Mouse (Mus musculus): ENCODE results near the gene Cope. TPM values are rescaled to one million over a fixed set of nuclear protein-coding genes. Genes with fewer than 3 reads are reported as not detected.

Gene Cope
- 126 and 139 TPM in 2 replicates for polyA plus RNA-seq (2012; rRNA removed)

DNA sequence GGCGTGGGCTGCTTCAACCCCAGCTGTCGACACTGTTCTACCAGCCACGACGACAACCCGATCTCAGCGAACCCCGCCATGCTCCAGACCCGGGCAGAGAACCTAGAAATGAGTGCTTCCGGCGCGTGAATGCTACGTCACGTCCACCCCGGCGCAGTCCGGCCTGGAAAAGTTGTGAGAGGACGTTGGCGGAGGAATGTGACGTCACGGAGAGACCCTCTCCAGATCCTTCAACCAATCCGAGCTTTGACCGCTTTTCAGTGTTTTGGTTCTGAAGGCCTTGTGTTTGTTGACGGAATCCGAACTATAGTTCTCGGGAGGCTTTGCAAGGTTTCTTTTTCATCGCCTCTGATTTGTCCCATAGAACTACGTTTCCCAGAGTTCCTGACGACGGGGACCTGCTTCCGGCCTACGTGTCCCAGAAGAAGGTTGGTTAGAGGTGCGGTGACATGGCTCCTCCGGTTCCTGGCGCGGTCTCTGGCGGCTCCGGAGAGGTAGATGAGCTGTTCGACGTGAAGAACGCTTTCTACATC, at the start of gene Cope, which contains the start of gene Ddx49:
Gene Cope, plus strand, starts transcription at position 161 of the 533 bp plus-strand sequence.
Gene Ddx49, minus strand, starts transcription at position 132 of the 533 bp plus-strand sequence.

DNA sequence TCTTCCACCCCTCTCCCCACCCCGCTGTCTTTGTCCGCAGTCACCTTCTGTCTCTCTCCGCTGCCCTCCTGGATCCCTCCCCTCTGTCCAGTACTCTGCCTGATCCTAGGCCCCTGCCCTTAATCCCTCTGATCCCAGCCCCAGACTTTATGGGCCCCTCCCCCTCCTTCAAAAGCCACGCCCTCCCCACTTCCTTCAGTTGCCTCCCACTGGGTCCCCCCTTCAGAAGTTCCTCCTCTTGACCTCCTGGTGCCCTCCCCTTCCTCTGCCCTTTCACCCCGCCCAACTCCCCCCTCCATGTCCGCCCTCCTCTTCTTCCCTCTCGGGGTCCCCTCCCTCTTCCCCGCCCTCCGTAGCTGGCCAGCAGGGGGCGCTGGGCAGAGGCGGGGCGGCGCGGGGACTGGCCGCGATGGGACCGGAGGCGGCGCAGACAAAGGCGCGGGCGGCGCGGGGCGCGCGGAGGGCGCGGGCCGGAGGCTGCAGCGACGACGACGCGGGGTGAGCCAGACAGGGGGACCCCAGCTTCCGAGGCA, 19.6 kb upstream of the Cope start, which contains the start of gene Homer3:
Gene Homer3, plus strand, starts transcription at position 225 of the 533 bp plus-strand sequence.

DNA sequence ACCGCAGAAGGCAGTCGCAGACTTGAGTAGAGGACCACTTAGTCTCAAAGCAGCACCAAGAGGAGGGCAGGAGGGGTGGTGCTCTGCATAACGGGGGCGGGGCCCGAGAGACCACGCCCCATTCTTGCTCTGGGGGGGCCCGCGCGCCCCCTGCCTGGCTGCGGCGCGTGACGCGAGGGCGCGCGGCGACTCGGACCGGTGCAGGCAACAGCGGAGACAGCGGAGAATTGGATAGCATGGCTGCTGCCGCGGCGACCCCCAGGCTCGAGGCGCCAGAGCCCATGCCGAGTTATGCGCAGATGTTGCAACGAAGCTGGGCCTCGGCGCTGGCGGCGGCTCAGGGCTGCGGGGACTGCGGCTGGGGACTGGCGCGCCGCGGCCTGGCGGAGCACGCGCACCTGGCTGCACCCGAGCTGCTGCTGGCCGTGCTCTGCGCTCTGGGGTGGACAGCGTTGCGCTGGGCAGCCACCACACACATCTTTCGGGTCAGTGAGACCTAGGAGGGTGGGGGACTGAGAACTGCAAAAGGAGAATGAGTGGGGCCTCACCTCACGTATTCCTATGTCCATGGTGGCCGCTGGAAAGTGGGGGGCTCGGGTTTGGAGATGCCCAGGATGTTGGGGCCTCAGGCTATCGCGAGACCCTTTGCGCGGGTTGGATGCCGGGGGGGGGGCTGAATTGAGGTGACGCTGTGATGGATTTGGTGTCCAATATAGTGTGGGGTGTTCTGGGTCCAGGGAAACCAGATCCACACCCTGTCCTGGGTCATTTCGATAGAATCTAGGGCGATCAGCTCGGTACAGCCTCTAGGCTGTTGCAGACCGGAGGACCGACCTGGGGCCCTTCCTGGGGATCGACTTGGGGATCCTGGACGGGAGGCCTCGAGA, 13.5 kb downstream of the Cope start, which contains the start of gene Cers1:
Gene Cers1, plus strand, starts transcription at position 152 of the 887 bp plus-strand sequence.

GRCm38 (mm10) chr8:70329124-70329834, 27.0 kb downstream of the Cope start, which contains the start of gene Gdf1:
Gene Gdf1 (plus strand): TSS chr8:70329817.

DNA sequence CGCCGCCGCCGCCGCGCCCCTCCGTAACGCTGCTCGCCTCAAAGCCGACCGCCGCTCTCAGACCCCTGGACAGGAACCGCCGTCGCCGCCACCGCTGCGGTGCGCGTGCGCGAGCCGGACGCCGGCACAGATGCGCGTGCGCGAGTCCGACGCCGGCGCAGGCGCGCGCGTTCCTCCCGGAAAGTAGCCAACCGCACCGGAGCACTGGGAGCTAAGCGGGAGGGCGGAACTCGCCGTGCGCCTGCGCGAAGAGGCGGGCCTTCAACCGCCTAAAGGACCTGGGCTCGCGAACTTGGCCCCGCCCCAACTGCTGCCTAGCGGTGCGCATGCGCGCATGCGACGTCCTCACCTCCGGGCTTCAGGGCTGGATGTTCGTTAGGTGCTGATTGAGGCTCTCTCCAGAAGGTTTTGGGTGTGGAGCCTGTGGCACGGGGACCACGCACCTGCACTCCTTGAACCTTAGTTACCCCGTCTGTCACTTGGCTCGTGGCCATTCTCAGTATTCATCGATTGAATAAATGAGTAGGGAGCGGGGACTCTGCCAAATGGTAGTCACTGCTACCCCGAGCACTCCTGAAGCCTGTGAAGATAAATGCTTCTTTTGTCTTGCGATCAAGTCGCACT, 51.0 kb downstream of the Cope start, which contains the start of gene Upf1:
Gene Upf1, minus strand, starts transcription at position 85 of the 624 bp plus-strand sequence.

Other genes with a start within 250 kb of the Cope start
- 1.1 and 1.2 TPM in 2 replicates for gene Tm6sf2, start 229.6 kb upstream of the Cope start, polyA plus RNA-seq (2012; rRNA removed)
- 0.05 TPM in 2 replicates for gene Hapln4, start 219.1 kb upstream of the Cope start, polyA plus RNA-seq (2012; rRNA removed)
- gene Ncan, start 181.6 kb upstream of the Cope start, polyA plus RNA-seq (2012; rRNA removed), result 0.02 TPM in 1 of 2 replicates, not detected in the other
- gene Nr2c2ap, start 171.2 kb upstream of the Cope start, polyA plus RNA-seq (2012; rRNA removed), result 11.3 and 12.4 TPM in 2 replicates
- gene Rfxank, start 163.4 kb upstream of the Cope start, polyA plus RNA-seq (2012; rRNA removed), result 4.6 and 5.4 TPM in 2 replicates
- 23.9 and 27.1 TPM in 2 replicates for gene Borcs8, start 163.0 kb upstream of the Cope start, polyA plus RNA-seq (2012; rRNA removed)
- gene Mef2b, start 162.8 kb upstream of the Cope start, polyA plus RNA-seq (2012; rRNA removed), result 0.01 and 0.07 TPM in 2 replicates
- 29.4 and 31.9 TPM in 2 replicates for gene Tmem161a, start 130.2 kb upstream of the Cope start, polyA plus RNA-seq (2012; rRNA removed)
- 12.0 and 13.6 TPM in 2 replicates for gene Slc25a42, start 90.2 kb upstream of the Cope start, polyA plus RNA-seq (2012; rRNA removed)
- gene Sugp2, start 68.3 kb upstream of the Cope start, polyA plus RNA-seq (2012; rRNA removed), result 16.4 and 16.8 TPM in 2 replicates
- gene Armc6, start 68.1 kb upstream of the Cope start, polyA plus RNA-seq (2012; rRNA removed), result 11.0 and 13.4 TPM in 2 replicates
- gene Homer3, start 19.7 kb upstream of the Cope start, polyA plus RNA-seq (2012; rRNA removed), result 5.7 and 6.2 TPM in 2 replicates
- 20.7 and 21.4 TPM in 2 replicates for gene Ddx49, start within 50 bp of the Cope start, polyA plus RNA-seq (2012; rRNA removed)
- gene Cers1, start 13.3 kb downstream of the Cope start, polyA plus RNA-seq (2012; rRNA removed), result 0.09 and 0.14 TPM in 2 replicates
- 0.02 and 0.09 TPM in 2 replicates for gene Gdf1, start 27.3 kb downstream of the Cope start, polyA plus RNA-seq (2012; rRNA removed)
- gene Upf1, start 50.8 kb downstream of the Cope start, polyA plus RNA-seq (2012; rRNA removed), result 10.6 and 15.5 TPM in 2 replicates
- gene Comp, start 71.0 kb downstream of the Cope start, polyA plus RNA-seq (2012; rRNA removed), result 0.36 and 0.40 TPM in 2 replicates
- gene Crtc1, start 137.1 kb downstream of the Cope start, polyA plus RNA-seq (2012; rRNA removed), result 3.4 and 4.1 TPM in 2 replicates
- 5.5 and 6.0 TPM in 2 replicates for gene Klhl26, start 174.4 kb downstream of the Cope start, polyA plus RNA-seq (2012; rRNA removed)
- 0.01 and 0.07 TPM in 2 replicates for gene Tmem59l, start 184.8 kb downstream of the Cope start, polyA plus RNA-seq (2012; rRNA removed)
- gene Crlf1, start 190.6 kb downstream of the Cope start, polyA plus RNA-seq (2012; rRNA removed), result 1.6 and 2.2 TPM in 2 replicates
- gene Rex1bd, start 204.2 kb downstream of the Cope start, polyA plus RNA-seq (2012; rRNA removed), result 51.3 and 56.0 TPM in 2 replicates
- gene Uba52, start 208.3 kb downstream of the Cope start, polyA plus RNA-seq (2012; rRNA removed), result 769 and 923 TPM in 2 replicates
- 133 and 144 TPM in 2 replicates for gene Fkbp8, start 225.2 kb downstream of the Cope start, polyA plus RNA-seq (2012; rRNA removed)
- gene Kxd1, start 225.4 kb downstream of the Cope start, polyA plus RNA-seq (2012; rRNA removed), result 24.3 and 30.5 TPM in 2 replicates
- gene Ell, start 236.9 kb downstream of the Cope start, polyA plus RNA-seq (2012; rRNA removed), result 8.4 and 8.6 TPM in 2 replicates

All from liver, embryonic 14 days (tissue).